Mouse (Mus musculus): ENCODE measurements around the gene Zfp965. TPM values are rescaled to one million over a fixed set of nuclear protein-coding genes. Genes with fewer than 3 reads are reported as not detected.
"Not testable (repeated sequence)": the region's sequence is repeated elsewhere in the genome, so short reads cannot be mapped to it uniquely, and the experiment has no call there.

Zfp965 gene
- polyA plus RNA-seq (2015; fragmentation: Nextera tagmentation; extraction: Ambion mirVana), result 5.6 and 5.7 TPM in 2 replicates

GRCm38 (mm10) chr2:175469685-175470084 is at the start of gene Zfp965:
Gene Zfp965 (plus strand): TSS chr2:175469985.
- not testable (repeated sequence) for H3K9me3 ChIP-seq (ENCODE audit: control insufficient read depth, low read length); H3K4me3 ChIP-seq (ENCODE audit: low read depth, low read length); ATAC-seq (ENCODE audit: low FRiP score, low TSS enrichment); H3K36me3 ChIP-seq (ENCODE audit: control insufficient read depth, insufficient read depth, low read length); H3K9ac ChIP-seq (ENCODE audit: low read length); H3K4me2 ChIP-seq (replicated peaks; ENCODE audit: low read depth); H3K27ac ChIP-seq (replicated peaks); H3K27me3 ChIP-seq (ENCODE audit: control insufficient read depth, insufficient read depth, low read length); H3K4me1 ChIP-seq (replicated peaks; ENCODE audit: control insufficient read depth, insufficient read depth); DNase-seq (ENCODE audit: low spot score)
- WGBS, result no CpG with 5 or more reads among the region's 6 CpGs

- H3K4me3 ChIP-seq (ENCODE audit: low read depth, low read length); H3K27me3 ChIP-seq (ENCODE audit: control insufficient read depth, insufficient read depth, low read length); H3K9ac ChIP-seq (ENCODE audit: low read length); DNase-seq (ENCODE audit: low spot score); H3K9me3 ChIP-seq (ENCODE audit: control insufficient read depth, low read length); H3K4me2 ChIP-seq (replicated peaks; ENCODE audit: low read depth); H3K36me3 ChIP-seq (ENCODE audit: control insufficient read depth, insufficient read depth, low read length); H3K4me1 ChIP-seq (replicated peaks; ENCODE audit: control insufficient read depth, insufficient read depth); ATAC-seq (ENCODE audit: low FRiP score, low TSS enrichment); H3K27ac ChIP-seq (replicated peaks): not testable (repeated sequence)
- no CpG with 5 or more reads among the region's 4 CpGs for WGBS
Observed at GRCm38 (mm10) chr2:175435707-175436106, 34.1 kb upstream of the Zfp965 start, which contains the start of gene Gm4724. Gene Gm4724 (minus strand): TSS chr2:175435807.

Other genes with a start within 250 kb of the Zfp965 start
- not detected in 2 replicates for gene Gm14440, start 194.9 kb upstream of the Zfp965 start, polyA plus RNA-seq (2015; fragmentation: Nextera tagmentation; extraction: Ambion mirVana)
- gene Gm4631, start 131.8 kb upstream of the Zfp965 start, polyA plus RNA-seq (2015; fragmentation: Nextera tagmentation; extraction: Ambion mirVana), result 6.9 and 7.1 TPM in 2 replicates
- 5.1 and 5.3 TPM in 2 replicates for gene Zfp968, start 97.5 kb upstream of the Zfp965 start, polyA plus RNA-seq (2015; fragmentation: Nextera tagmentation; extraction: Ambion mirVana)
- gene Gm4724, start 34.2 kb upstream of the Zfp965 start, polyA plus RNA-seq (2015; fragmentation: Nextera tagmentation; extraction: Ambion mirVana), result 13.1 and 13.6 TPM in 2 replicates
- gene Gm11007, start 174.0 kb downstream of the Zfp965 start, polyA plus RNA-seq (2015; fragmentation: Nextera tagmentation; extraction: Ambion mirVana), result not detected in 2 replicates
- 34.7 and 38.6 TPM in 2 replicates for gene Zfp969, start 233.7 kb downstream of the Zfp965 start, polyA plus RNA-seq (2015; fragmentation: Nextera tagmentation; extraction: Ambion mirVana)